Mouse (Mus musculus) lung, adult 2 months (tissue): ENCODE data around the gene Nbl1. TPM values are rescaled to one million over a fixed set of nuclear protein-coding genes. Genes with fewer than 3 reads are reported as not detected.

Experiments used
- DNase-seq: peaks from one replicate; pipeline ENCODE4 v3.0.0; 2022
- H3K4me1 ChIP-seq: fragments of 200-500 bp; 2 replicates; pipeline ENCODE4 v1.6.1; 2011; ENCODE audit warnings: low read length; ENCODE audit not compliant: control insufficient read depth, insufficient read depth
- H3K4me3 ChIP-seq: fragments of 200-500 bp; replicated peaks from 2 replicates; pipeline ENCODE3; 2011; ENCODE audit warnings: low read depth, mild to moderate bottlenecking, control low read depth, low read length; ENCODE audit errors: extremely low read depth
- CTCF ChIP-seq: fragments of 200-500 bp; IDR thresholded peaks from 2 replicates; pipeline ENCODE4 v1.5.1; 2011; ENCODE audit warnings: mild to moderate bottlenecking, low read length, control low read depth; ENCODE audit not compliant: insufficient read depth
- POLR2A ChIP-seq: fragments of 200-500 bp; IDR thresholded peaks from 2 replicates; pipeline ENCODE4 v1.6.1; 2011; ENCODE audit warnings: low read depth, mild to moderate bottlenecking, control low read depth, low read length, borderline replicate concordance; ENCODE audit errors: extremely low read depth
- WGBS: fragments of 180-500 bp; shearing (Covaris S2); methylation state at CpG from one replicate; pipeline ENCODE4 v1.1.7; 2018; 5-methylcytosine and 5-hydroxymethylcytosine counted together
- polyA plus RNA-seq: library from polyadenylated mRNA; depleted of rRNA; stranded (reverse); fragments of >200 nt; gene quantifications from 2 replicates; pipeline ENCODE4 v1.2.3, GENCODE M21; 2012

Nbl1 gene
- polyA plus RNA-seq, 1 experiment, result 330 TPM

DNA sequence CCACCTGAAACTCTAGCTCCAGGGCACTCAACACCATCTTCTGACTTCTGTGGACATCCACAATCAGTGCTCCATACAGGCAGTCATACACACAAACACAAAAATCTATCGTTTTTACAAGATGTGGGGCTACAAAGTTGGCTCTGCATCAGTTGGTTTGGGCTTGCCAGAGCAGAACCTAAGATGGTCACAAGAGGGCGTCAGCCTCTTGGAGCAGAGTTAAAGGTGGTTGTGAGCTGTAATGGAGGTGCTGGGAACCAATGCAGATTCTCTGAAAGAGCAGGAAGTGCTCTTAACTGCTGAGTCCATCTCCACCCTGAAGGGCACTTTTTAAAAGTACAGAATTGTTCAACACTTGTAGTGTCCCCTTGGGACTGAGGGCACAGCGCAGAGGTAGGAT, 33.7 kb upstream of the Nbl1 start:
- no peak for TF ChIP-seq POLR2A
- no peak for TF ChIP-seq CTCF
- peaks cover 5% of the 10 kb centered on the region for H3K4me1 ChIP-seq
- 94% methylated on average over 3 of the region's 3 CpGs for WGBS
- DNase-seq, result no peak
- no peak overlapping the region for H3K4me3 ChIP-seq

- Histone ChIP-seq H3K4me1 (peaks cover 13% of the 10 kb centered on the region), H3K4me3 (no peak overlapping the region)
- TF ChIP-seq CTCF (no peak), POLR2A (no peak)
- WGBS, result 49% methylated on average over 6 of the region's 6 CpGs
- no peak for DNase-seq
These were observed 32.1 kb upstream of the Nbl1 start for GRCm38 (mm10) chr4:139124940-139125339.

DNA sequence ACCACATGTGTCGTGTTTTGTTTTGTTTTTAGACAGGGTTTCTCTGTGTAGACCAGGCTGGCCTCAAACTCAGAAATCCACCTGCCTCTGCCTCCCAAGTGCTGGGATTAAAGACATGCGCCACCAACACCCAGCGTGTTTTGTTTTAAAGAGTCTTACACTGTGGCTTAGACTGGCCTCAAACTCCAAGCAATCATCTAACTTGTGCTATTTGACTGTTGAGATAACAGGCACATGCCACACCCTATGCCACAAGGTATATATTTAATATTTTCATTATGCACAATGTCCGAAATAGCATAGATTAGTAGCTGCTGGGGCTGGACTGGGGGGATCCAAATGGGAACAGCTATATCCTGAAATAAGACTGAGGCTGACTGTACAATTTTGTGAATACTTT, 29.8 kb upstream of the Nbl1 start:
- no peak overlapping the region for H3K4me3 ChIP-seq
- TF ChIP-seq POLR2A (no peak), CTCF (no peak)
- 90% methylated on average over 4 of the region's 4 CpGs for WGBS
- H3K4me1 ChIP-seq, result peaks cover 15% of the 10 kb centered on the region
- DNase-seq, result no peak

- no peak overlapping the region for H3K4me3 ChIP-seq
- peaks cover 17% of the 10 kb centered on the region for H3K4me1 ChIP-seq
- WGBS, result 30% methylated on average over 7 of the region's 7 CpGs
- no peak for TF ChIP-seq CTCF
- no peak for TF ChIP-seq POLR2A
- no peak for DNase-seq
These were observed 28.2 kb upstream of the Nbl1 start for GRCm38 (mm10) chr4:139120998-139121397.

GRCm38 (mm10) chr4:139120281-139120814, 27.6 kb upstream of the Nbl1 start:
- TF ChIP-seq CTCF, result no peak
- TF ChIP-seq POLR2A, result no peak
- H3K4me3 ChIP-seq, result no peak overlapping the region
- H3K4me1 ChIP-seq, result peaks cover 17% of the 10 kb centered on the region
- no peak for DNase-seq
- 43% methylated on average over 4 of the region's 4 CpGs for whole genome bisulfite sequencing

DNA sequence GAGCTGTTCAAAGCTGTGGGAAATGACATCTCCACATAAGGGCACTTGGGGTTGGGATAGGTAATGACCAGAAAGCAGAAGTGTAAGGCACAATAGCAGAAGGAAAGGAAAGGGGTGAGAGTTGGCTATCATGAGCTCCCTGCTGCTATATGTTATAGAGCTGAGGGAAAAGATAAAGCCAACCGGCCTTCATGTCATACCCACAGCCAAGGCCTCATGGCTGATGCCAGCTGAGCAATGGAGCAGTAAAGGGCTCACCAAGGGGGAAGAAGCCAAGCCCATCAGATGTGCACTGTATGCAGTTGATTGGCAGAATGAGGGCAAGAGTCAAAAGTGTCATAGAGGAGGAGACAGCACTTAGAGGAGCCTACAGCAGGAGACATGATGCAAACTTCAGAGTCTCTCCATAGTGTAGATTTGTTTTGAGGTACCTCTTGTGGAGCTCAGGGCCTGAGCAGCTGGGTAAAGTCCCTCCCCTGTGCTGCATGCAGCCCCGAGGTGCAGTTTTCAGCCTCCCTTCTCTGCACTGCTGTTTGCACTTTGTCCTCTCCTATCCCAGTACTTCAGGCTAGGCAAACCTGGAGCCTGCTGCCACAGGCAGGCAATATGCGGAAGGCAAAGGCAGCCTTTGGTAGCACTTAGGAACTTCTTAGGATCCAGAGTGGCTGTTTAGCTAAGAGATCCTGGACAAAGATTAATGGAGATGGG, 23.7 kb upstream of the Nbl1 start:
- TF ChIP-seq POLR2A (no peak), CTCF (no peak)
- WGBS, result 80% methylated on average over 3 of the region's 3 CpGs
- Histone ChIP-seq H3K4me3 (no peak overlapping the region), H3K4me1 (peaks cover 15% of the 10 kb centered on the region)
- no peak for DNase-seq

DNA sequence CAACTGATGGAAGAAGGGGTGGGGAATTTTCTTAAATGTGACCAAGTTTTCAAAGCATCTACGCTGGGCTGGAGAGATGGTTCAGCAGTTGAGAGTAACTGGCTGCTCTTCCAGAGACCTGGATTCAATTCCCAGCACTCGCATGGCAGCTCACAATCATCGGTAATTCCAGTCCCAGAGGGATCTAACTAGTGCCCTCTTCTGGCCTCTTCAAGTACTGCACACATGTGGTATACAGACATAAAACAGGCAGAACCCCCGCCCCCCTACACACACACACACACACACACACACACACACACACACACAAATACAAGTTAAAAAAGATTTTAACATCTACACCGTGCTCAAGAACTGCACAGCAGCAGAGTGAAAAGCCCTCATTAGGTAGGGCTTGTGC, 22.9 kb upstream of the Nbl1 start:
- H3K4me3 ChIP-seq, result no peak overlapping the region
- H3K4me1 ChIP-seq, result peaks cover 16% of the 10 kb centered on the region
- TF ChIP-seq POLR2A (no peak), CTCF (no peak)
- 89% methylated on average over 5 of the region's 5 CpGs for WGBS
- no peak for DNase-seq

DNA sequence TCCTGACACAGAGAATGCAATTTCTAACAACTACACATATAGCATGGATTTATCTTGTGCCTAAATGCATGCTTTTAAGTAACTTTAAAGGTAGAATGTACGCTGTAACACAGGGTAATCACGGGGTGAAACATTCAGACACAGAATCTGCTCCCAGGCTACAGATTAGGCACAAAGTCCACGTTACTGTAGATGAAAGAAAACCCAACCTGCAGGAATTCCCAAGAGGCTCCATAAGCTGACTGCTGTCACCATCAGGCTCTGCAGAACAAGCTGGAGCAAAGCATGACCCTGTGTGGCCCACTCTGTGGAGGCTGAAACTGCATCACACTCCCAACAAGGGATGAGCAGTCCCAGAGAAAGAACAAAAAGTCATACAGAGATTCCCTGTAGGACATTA, 19.7 kb upstream of the Nbl1 start:
- TF ChIP-seq POLR2A (no peak), CTCF (no peak)
- Histone ChIP-seq H3K4me1 (peaks cover 17% of the 10 kb centered on the region), H3K4me3 (no peak overlapping the region)
- 80% methylated on average over 3 of the region's 3 CpGs for WGBS
- no peak for DNase-seq

DNA sequence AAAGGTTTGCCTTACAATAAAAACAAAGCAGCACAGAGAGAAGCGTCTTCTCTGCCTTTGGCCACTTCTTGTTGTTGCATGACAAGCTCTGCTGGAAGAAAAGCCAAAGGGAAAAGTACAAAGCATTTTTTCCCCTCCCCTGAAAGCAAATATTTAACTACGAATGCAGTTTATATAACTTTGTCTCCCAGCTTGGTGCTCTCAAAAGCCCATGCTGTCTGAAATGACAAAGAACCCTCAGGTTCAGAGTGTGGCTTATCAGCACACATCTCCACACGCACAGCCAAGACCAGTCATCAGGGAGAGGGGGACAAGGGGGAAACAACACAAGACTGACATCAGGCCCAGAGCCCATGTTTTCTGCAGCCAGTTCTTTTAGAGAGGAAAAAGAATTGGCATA, 18.6 kb upstream of the Nbl1 start:
- Histone ChIP-seq H3K4me1 (peaks cover 14% of the 10 kb centered on the region), H3K4me3 (no peak overlapping the region)
- WGBS, result 15% methylated on average over 3 of the region's 3 CpGs
- no peak for DNase-seq
- TF ChIP-seq CTCF (no peak), POLR2A (no peak)

DNA sequence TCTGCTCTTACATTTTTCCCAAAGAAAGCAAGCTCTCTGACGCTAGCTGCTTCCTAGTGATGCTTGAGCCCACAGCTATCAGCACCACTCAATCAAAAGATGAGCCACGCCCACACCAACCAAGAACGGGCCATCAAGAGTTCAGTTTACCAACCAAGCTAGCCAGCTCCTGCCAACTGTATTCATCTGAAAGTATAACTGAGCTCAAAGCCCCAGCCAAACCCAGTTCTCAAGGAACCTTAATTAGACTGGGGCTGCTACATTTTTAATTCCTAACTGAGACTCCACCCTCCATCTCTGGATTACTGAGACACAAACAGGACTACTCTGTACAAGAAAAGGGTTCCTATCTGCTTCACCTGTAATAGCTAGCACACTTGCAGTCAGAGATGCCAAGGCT, 18.1 kb upstream of the Nbl1 start:
- peaks cover 14% of the 10 kb centered on the region for H3K4me1 ChIP-seq
- no peak overlapping the region for H3K4me3 ChIP-seq
- TF ChIP-seq CTCF (no peak), POLR2A (no peak)
- DNase-seq, result no peak
- WGBS, result 37% methylated on average over 3 of the region's 3 CpGs
